Mouse (Mus musculus) ES-E14 (cell line): ENCODE measurements at regions not wholly inside any gene's neighbourhood (a gene's known extent, or its start where the extent isn't known, plus 50 kb on each side); places are given as distances from the start of the nearest gene placed in this dataset.

ENCODE experiments used
- CHD2 ChIP-seq: IDR thresholded peaks from 2 replicates; pipeline ENCODE4 v1.6.1; 2014; ENCODE audit warnings: mild to moderate bottlenecking, low read depth, low read length, inconsistent platforms
- HCFC1 ChIP-seq: IDR thresholded peaks from 2 replicates; pipeline ENCODE4 v1.6.1; 2012; ENCODE audit warnings: low read length, inconsistent platforms, borderline replicate concordance; ENCODE audit not compliant: insufficient read depth
- ZC3H11A ChIP-seq: IDR thresholded peaks from 2 replicates; pipeline ENCODE4 v1.6.1; 2012; ENCODE audit warnings: low read depth, mild to moderate bottlenecking, inconsistent platforms, low read length, borderline replicate concordance
- ZNF384 ChIP-seq: IDR thresholded peaks from 2 replicates; pipeline ENCODE4 v1.6.1; 2012; ENCODE audit warnings: low read depth, low read length, inconsistent platforms

DNA sequence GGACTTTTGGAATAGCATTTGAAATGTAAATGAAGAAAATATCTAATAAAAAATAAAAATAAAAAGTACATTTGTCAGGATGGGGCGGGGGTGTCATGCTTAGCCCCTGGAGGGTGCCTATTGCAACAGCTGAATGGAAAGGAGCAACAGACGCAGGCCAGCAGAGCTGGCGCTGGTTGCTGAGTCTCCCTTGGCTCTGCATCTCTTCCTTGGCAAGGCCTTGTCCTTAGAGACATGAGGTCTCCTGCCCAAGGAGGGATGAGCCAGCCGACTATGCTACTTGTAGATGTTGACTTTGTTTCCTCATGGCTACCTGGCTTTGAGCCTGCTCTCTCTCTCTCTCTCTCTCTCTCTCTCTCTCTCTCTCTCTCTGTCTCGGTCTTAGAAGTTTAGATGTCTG is 166.4 kb downstream of the Opa1 start:
- TF ChIP-seq ZC3H11A = no peak
- TF ChIP-seq HCFC1 = no peak
- TF ChIP-seq CHD2 = no peak
- no peak for TF ChIP-seq ZNF384
